ENCODE assay signal across 27 mouse cellular contexts in the genomic region with DNA sequence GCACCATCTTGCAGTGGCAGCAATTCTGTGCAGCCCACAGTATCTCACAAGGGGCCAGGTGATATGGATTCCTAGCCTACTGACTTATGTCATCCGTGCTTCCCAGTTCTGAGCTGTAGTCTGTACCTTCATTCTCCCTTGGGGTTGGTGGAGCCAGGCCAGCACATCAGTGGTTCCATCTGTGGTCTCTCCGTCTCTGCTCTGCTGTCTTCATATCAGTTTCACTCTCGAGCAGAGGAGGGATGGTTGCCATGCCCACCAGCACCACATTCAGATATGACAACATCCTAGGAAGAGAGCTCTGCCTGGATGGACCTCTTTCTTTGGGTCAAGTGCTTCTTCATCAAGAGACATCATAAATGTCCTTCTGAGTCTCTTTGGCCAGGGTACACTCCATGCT. TPM values are rescaled to one million over a fixed set of nuclear protein-coding genes. Genes with fewer than 3 reads are reported as not detected.
DNase-seq lines count a peak whose midpoint lies in the region; ATAC-seq lines count a peak whose summit lies in the region.
"Had no signal": no experiment of that assay in that cellular context is flagged by ENCODE, and none has a peak within 500 bp of the region (broad histone marks: within the 10 kb centered on the region; RNA-seq: fewer than 3 reads in every experiment).

No protein-coding gene starts in this region.

- intact Hi-C loops in left cerebral cortex, postnatal 10 days (cut with DNase I), result no loop called here

- DNase-seq in left cerebral cortex, postnatal 10 days (ENCODE audit: extremely low spot score in 1 of 2, low spot score in 2 of 2), result peak; percentile 23 to 33
- no peak for DNase-seq in left cerebral cortex, adult 11 months (ENCODE audit: low spot score)
- DNase-seq in right cerebral cortex, postnatal 14 days, result peak; percentile 18
- no peak for DNase-seq in right cerebral cortex, adult 2 months (ENCODE audit: low spot score in 2 of 2)
- DNase-seq in layer of hippocampus, adult 9-11 months, result peak; percentile 39
- DNase-seq: adrenal gland, adult 8-10 months; adrenal gland, postnatal 25 days; cerebellum, adult 11-12 months; cerebellum, adult 8-10 months; cerebellum, postnatal 36 days; embryo, embryonic 11 days; gastrocnemius, postnatal 25 days; heart, adult 18-20 months; heart, postnatal 10 days; heart, postnatal 36 days had no signal

- no peak overlapping the region for H3K4me3 ChIP-seq in kidney, embryonic 16.5 days (ENCODE audit: low read length)
- H3K4me3 ChIP-seq: embryonic facial prominence, embryonic 10.5 days; embryonic facial prominence, embryonic 13.5 days; erythroblast, embryonic 14.5 days; forebrain, embryonic 12.5 days; forebrain, embryonic 15.5 days; heart, embryonic 12.5 days; heart, embryonic 15.5 days; hindbrain, embryonic 10.5 days; hindbrain, embryonic 13.5 days had no signal

- no peak overlapping the region for H3K4me2 ChIP-seq in kidney, embryonic 16.5 days (replicated peaks; ENCODE audit: low read depth, low read length)
- H3K4me2 ChIP-seq: embryonic facial prominence, embryonic 13.5 days; forebrain, embryonic 12.5 days; forebrain, embryonic 15.5 days; heart, embryonic 12.5 days; heart, embryonic 15.5 days; hindbrain, embryonic 13.5 days had no signal

- 73% methylated on average over 3 of the region's 3 CpGs for WGBS in kidney, embryonic 16.5 days

- H3K27ac ChIP-seq in kidney, embryonic 16.5 days (ENCODE audit: low read length), result no peak overlapping the region
- H3K27ac ChIP-seq: embryonic facial prominence, embryonic 10.5 days; embryonic facial prominence, embryonic 13.5 days; forebrain, embryonic 12.5 days; forebrain, embryonic 15.5 days; heart, embryonic 15.5 days; hindbrain, embryonic 10.5 days; hindbrain, embryonic 13.5 days had no signal

- H3K27me3 ChIP-seq in kidney, embryonic 16.5 days (ENCODE audit: insufficient read depth, low read length), result no peaks in the 10 kb centered on the region
- H3K27me3 ChIP-seq: forebrain, embryonic 15.5 days had no signal

- ATAC-seq in kidney, embryonic 16.5 days (ENCODE audit: low FRiP score, low TSS enrichment), result no peak
- ATAC-seq: CD4-positive, CD25-positive, alpha-beta regulatory T cell, adult 4 months; forebrain, embryonic 15.5 days had no signal

- H3K9me3 ChIP-seq in kidney, embryonic 16.5 days (ENCODE audit: low read length), result no peaks in the 10 kb centered on the region
- H3K9me3 ChIP-seq: embryonic facial prominence, embryonic 10.5 days; embryonic facial prominence, embryonic 13.5 days; forebrain, embryonic 12.5 days; forebrain, embryonic 15.5 days; heart, embryonic 12.5 days; heart, embryonic 15.5 days; hindbrain, embryonic 10.5 days; hindbrain, embryonic 13.5 days had no signal

- H3K9ac ChIP-seq in kidney, embryonic 16.5 days (replicated peaks; ENCODE audit: low read length), result no peak overlapping the region
- H3K9ac ChIP-seq: embryonic facial prominence, embryonic 13.5 days; forebrain, embryonic 12.5 days; forebrain, embryonic 15.5 days; heart, embryonic 12.5 days; heart, embryonic 15.5 days; hindbrain, embryonic 13.5 days had no signal

- no peaks in the 10 kb centered on the region for H3K4me1 ChIP-seq in kidney, embryonic 16.5 days (ENCODE audit: insufficient read depth, low read length)
- H3K4me1 ChIP-seq: embryonic facial prominence, embryonic 13.5 days; forebrain, embryonic 12.5 days; forebrain, embryonic 15.5 days; heart, embryonic 12.5 days; heart, embryonic 15.5 days; hindbrain, embryonic 10.5 days; hindbrain, embryonic 13.5 days had no signal

- H3K36me3 ChIP-seq in kidney, embryonic 16.5 days (ENCODE audit: insufficient read depth, low read length), result no peaks in the 10 kb centered on the region
- H3K36me3 ChIP-seq: embryonic facial prominence, embryonic 10.5 days; embryonic facial prominence, embryonic 13.5 days; forebrain, embryonic 12.5 days; forebrain, embryonic 15.5 days; heart, embryonic 12.5 days; heart, embryonic 15.5 days; hindbrain, embryonic 10.5 days; hindbrain, embryonic 13.5 days had no signal

RNA-seq across cellular contexts. Expression of a gene that starts 43.8 kb away (rescaled TPM):
- total RNA-seq in left cerebral cortex, postnatal 10 days (2021), result under 1 TPM; 0.17 to 0.18 TPM
- polyA plus RNA-seq in kidney, embryonic 16.5 days (2015; fragmentation: Nextera tagmentation; extraction: Ambion mirVana), result 14.5 and 14.7 TPM in 2 replicates
- total RNA-seq: MEL had no signal
- polyA plus RNA-seq: CD4-positive, CD25-positive, alpha-beta regulatory T cell, adult 4 months; erythroblast, embryonic 14.5 days had no signal

Comparison
In these comparisons a context has a peak if more than half of its experiments do, and no peak if none do; other contexts are left out.
1. DNase-seq: peak in left cerebral cortex, postnatal 10 days (2 of 2), right cerebral cortex, postnatal 14 days (single experiment) and layer of hippocampus, adult 9-11 months (single experiment); none in left cerebral cortex, adult 11 months (single experiment) and right cerebral cortex, adult 2 months (0 of 2).